Mouse (Mus musculus): ENCODE data around the gene Tmed8. TPM values are rescaled to one million over a fixed set of nuclear protein-coding genes. Genes with fewer than 3 reads are reported as not detected.

The Tmed8 gene
- polyA plus RNA-seq, 1 experiment from 2014 or later = 2.0 TPM

DNA sequence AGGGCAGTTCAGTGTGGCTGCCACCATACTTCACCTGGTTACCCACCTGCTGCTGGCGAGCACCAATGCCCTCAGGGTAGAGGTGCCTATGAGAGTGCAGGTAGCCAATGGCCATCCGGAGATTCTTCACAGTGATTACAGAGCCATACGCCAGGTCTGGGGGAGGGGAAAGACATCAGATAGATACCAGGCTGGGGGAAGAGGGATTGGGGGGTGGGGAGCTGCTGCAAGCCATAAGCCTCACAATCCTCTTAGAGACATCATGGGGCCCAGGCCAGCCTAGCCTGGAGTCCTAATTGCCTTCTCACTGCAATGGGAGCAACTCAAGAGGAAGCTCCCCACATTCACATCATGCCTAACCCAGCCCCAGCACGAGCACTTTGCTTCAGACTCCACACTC is 73.0 kb downstream of the Tmed8 start:
- ATAC-seq (ENCODE audit: low FRiP score, low TSS enrichment) = no peak

DNA sequence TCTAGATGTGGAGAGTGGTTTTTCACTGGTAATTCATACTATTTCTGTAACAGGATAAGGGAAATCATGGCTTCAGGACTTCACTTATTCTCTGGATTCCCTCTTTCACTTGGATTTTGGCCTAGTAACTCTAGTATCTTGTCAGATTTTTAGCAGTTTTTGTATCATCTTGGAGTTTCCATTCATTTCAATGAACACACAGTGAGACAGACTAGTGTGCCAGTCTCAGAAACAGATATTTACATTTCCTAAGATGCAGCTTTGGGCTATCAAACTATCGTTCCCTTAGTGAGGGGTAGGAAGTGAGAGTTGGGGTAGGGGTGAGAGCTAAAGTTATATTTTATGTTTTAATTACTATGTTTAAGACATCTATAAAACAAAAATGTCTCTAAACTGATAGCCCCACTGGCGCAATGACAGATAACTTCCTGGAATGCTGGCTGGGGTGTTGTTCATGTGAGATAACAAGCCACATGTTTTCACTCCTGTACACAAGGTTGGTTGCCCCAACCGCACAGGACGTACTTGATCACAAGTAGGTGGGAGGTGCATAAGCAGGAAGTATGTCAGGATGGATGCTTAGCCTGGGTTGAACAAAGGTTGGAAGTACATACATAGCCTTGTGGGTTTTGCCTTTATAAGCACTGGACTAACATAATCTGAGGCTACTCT is 78.2 kb downstream of the Tmed8 start:
- no peak overlapping the region for H3K9ac ChIP-seq (replicated peaks; ENCODE audit: low read length)
- no peaks in the 10 kb centered on the region for H3K27me3 ChIP-seq (ENCODE audit: insufficient read depth, low read length)
- no peaks in the 10 kb centered on the region for H3K9me3 ChIP-seq (ENCODE audit: low read length)
- H3K4me3 ChIP-seq (ENCODE audit: low read length) = no peak overlapping the region
- no peak overlapping the region for H3K27ac ChIP-seq (ENCODE audit: low read length)
- no peak for ATAC-seq (ENCODE audit: low FRiP score, low TSS enrichment)
- no peaks in the 10 kb centered on the region for H3K4me1 ChIP-seq (ENCODE audit: insufficient read depth, low read length)
- WGBS = 66% methylated on average over 4 of the region's 4 CpGs
- peaks cover 24% of the 10 kb centered on the region for H3K36me3 ChIP-seq (ENCODE audit: insufficient read depth, low read length)
- no peak overlapping the region for H3K4me2 ChIP-seq (replicated peaks; ENCODE audit: low read depth, low read length)

More for the DNA sequence above, 73.0 kb downstream of the Tmed8 start:
- Histone ChIP-seq H3K4me1 (ENCODE audit: insufficient read depth, low read length) (no peaks in the 10 kb centered on the region), H3K9me3 (ENCODE audit: low read length) (no peaks in the 10 kb centered on the region), H3K36me3 (ENCODE audit: insufficient read depth, low read length) (peaks cover 20% of the 10 kb centered on the region), H3K4me2 (replicated peaks; ENCODE audit: low read depth, low read length) (no peak overlapping the region), H3K4me3 (ENCODE audit: low read length) (no peak overlapping the region), H3K27ac (ENCODE audit: low read length) (no peak overlapping the region), H3K27me3 (ENCODE audit: insufficient read depth, low read length) (no peaks in the 10 kb centered on the region), H3K9ac (replicated peaks; ENCODE audit: low read length) (no peak overlapping the region)
- WGBS = 60% methylated on average over 4 of the region's 4 CpGs

Other genes starting within 250 kb of the Tmed8 start
- gene Zdhhc22, start 210.0 kb downstream of the Tmed8 start, polyA plus RNA-seq (2015; fragmentation: Nextera tagmentation; extraction: Ambion mirVana) = 0.14 TPM in 1 of 2 replicates, not detected in the other
- 0.04 and 0.30 TPM in 2 replicates for gene Tmem63c, start 179.1 kb downstream of the Tmed8 start, polyA plus RNA-seq (2015; fragmentation: Nextera tagmentation; extraction: Ambion mirVana)
- 0.35 and 0.73 TPM in 2 replicates for gene Ngb, start 97.9 kb downstream of the Tmed8 start, polyA plus RNA-seq (2015; fragmentation: Nextera tagmentation; extraction: Ambion mirVana)
- 59.8 and 60.4 TPM in 2 replicates for gene Gstz1, start 53.3 kb downstream of the Tmed8 start, polyA plus RNA-seq (2015; fragmentation: Nextera tagmentation; extraction: Ambion mirVana)
- 20.3 and 20.7 TPM in 2 replicates for gene Pomt2, start 52.5 kb downstream of the Tmed8 start, polyA plus RNA-seq (2015; fragmentation: Nextera tagmentation; extraction: Ambion mirVana)
- 0.66 and 1.2 TPM in 2 replicates for gene Samd15, start 731 bp downstream of the Tmed8 start, polyA plus RNA-seq (2015; fragmentation: Nextera tagmentation; extraction: Ambion mirVana)
- gene Noxred1, start 38.3 kb upstream of the Tmed8 start, polyA plus RNA-seq (2015; fragmentation: Nextera tagmentation; extraction: Ambion mirVana) = 0.60 and 0.67 TPM in 2 replicates
- 52.2 and 53.7 TPM in 2 replicates for gene Vipas39, start 65.8 kb upstream of the Tmed8 start, polyA plus RNA-seq (2015; fragmentation: Nextera tagmentation; extraction: Ambion mirVana)
- gene Ahsa1, start 66.0 kb upstream of the Tmed8 start, polyA plus RNA-seq (2015; fragmentation: Nextera tagmentation; extraction: Ambion mirVana) = 246 and 248 TPM in 2 replicates
- gene Ism2, start 99.3 kb upstream of the Tmed8 start, polyA plus RNA-seq (2015; fragmentation: Nextera tagmentation; extraction: Ambion mirVana) = 0.76 and 1.0 TPM in 2 replicates
- gene Sptlc2, start 187.9 kb upstream of the Tmed8 start, polyA plus RNA-seq (2015; fragmentation: Nextera tagmentation; extraction: Ambion mirVana) = 84.9 and 86.9 TPM in 2 replicates
- 252 and 265 TPM in 2 replicates for gene Slirp, start 243.4 kb upstream of the Tmed8 start, polyA plus RNA-seq (2015; fragmentation: Nextera tagmentation; extraction: Ambion mirVana)
- 59.8 and 63.9 TPM in 2 replicates for gene Alkbh1, start 243.6 kb upstream of the Tmed8 start, polyA plus RNA-seq (2015; fragmentation: Nextera tagmentation; extraction: Ambion mirVana)

Data from kidney, embryonic 16.5 days (tissue).